Mouse (Mus musculus) adrenal gland, postnatal 25 days (tissue): ENCODE measurements at regions not wholly inside any gene's neighbourhood (a gene's known extent, or its start where the extent isn't known, plus 50 kb on each side); places are given as distances from the start of the nearest gene placed in this dataset.

Experiments used
- DNase-seq: peaks from one replicate; pipeline ENCODE4 v3.0.0; 2021; ENCODE audit warnings: mixed read lengths

GRCm38 (mm10) chr7:67429008-67429873 lies 56.6 kb upstream of the Mef2a start:
- no peak for DNase-seq

GRCm38 (mm10) chr7:67428388-67428787 lies 55.7 kb upstream of the Mef2a start:
- no peak for DNase-seq

GRCm38 (mm10) chr7:67426076-67426475 lies 53.4 kb upstream of the Mef2a start:
- DNase-seq = no peak

- DNase-seq = no peak
These were observed 52.9 kb upstream of the Mef2a start for GRCm38 (mm10) chr7:67425581-67425980.

GRCm38 (mm10) chr7:67424810-67425485 lies 52.3 kb upstream of the Mef2a start:
- DNase-seq = no peak
